Mouse (Mus musculus) intestine, embryonic 15.5 days (tissue): Measurements from ENCODE around the gene Hp1bp3. TPM values are rescaled to one million over a fixed set of nuclear protein-coding genes. Genes with fewer than 3 reads are reported as not detected.

Experiments
- ATAC-seq: fragments of 200-750 bp; cut with Nextera tagmentation; 2 replicates; pipeline ENCODE4 v1.8.0; 2017; ENCODE audit warnings: moderate TSS enrichment, moderate library complexity
- H3K27ac ChIP-seq: fragments of 300-500 bp; sonication (generic); 2 replicates; pipeline ENCODE4 v1.5.1; 2015; ENCODE audit warnings: mild to moderate bottlenecking, inconsistent platforms
- H3K27me3 ChIP-seq: fragments of 300-500 bp; sonication (generic); replicated peaks from 2 replicates; pipeline ENCODE4 v1.6.1; 2015; ENCODE audit warnings: inconsistent platforms
- H3K36me3 ChIP-seq: fragments of 300-500 bp; sonication (generic); 2 replicates; pipeline ENCODE4 v1.6.1; 2015; ENCODE audit warnings: inconsistent platforms
- H3K4me1 ChIP-seq: fragments of 300-500 bp; sonication (generic); replicated peaks from 2 replicates; pipeline ENCODE4 v1.6.1; 2015; ENCODE audit warnings: inconsistent platforms
- H3K4me2 ChIP-seq: fragments of 300-500 bp; sonication (generic); replicated peaks from 2 replicates; pipeline ENCODE4 v1.6.1; 2015; ENCODE audit warnings: mild to moderate bottlenecking, inconsistent platforms
- H3K4me3 ChIP-seq: fragments of 300-500 bp; sonication (generic); replicated peaks from 2 replicates; pipeline ENCODE4 v1.5.1; 2015; ENCODE audit warnings: inconsistent platforms
- H3K9ac ChIP-seq: fragments of 300-500 bp; sonication (generic); 2 replicates; pipeline ENCODE4 v1.6.1; 2015; ENCODE audit warnings: inconsistent platforms
- H3K9me3 ChIP-seq: fragments of 300-500 bp; sonication (generic); 2 replicates; pipeline ENCODE4 v1.6.1; 2016; ENCODE audit warnings: inconsistent platforms
- WGBS: fragments of 180-500 bp; shearing (Covaris S2); methylation state at CpG from one replicate; pipeline ENCODE4 v1.1.7; 2015; 5-methylcytosine and 5-hydroxymethylcytosine counted together
- polyA plus RNA-seq: library from polyadenylated mRNA; unstranded; fragments of >200 nt; fragmentation: Nextera tagmentation; extraction: Ambion mirVana; gene quantifications from 2 replicates; pipeline ENCODE4 v1.2.1, GENCODE M21; 2015

Hp1bp3 gene
- polyA plus RNA-seq, 1 experiment from 2014 or later: 129 TPM

DNA sequence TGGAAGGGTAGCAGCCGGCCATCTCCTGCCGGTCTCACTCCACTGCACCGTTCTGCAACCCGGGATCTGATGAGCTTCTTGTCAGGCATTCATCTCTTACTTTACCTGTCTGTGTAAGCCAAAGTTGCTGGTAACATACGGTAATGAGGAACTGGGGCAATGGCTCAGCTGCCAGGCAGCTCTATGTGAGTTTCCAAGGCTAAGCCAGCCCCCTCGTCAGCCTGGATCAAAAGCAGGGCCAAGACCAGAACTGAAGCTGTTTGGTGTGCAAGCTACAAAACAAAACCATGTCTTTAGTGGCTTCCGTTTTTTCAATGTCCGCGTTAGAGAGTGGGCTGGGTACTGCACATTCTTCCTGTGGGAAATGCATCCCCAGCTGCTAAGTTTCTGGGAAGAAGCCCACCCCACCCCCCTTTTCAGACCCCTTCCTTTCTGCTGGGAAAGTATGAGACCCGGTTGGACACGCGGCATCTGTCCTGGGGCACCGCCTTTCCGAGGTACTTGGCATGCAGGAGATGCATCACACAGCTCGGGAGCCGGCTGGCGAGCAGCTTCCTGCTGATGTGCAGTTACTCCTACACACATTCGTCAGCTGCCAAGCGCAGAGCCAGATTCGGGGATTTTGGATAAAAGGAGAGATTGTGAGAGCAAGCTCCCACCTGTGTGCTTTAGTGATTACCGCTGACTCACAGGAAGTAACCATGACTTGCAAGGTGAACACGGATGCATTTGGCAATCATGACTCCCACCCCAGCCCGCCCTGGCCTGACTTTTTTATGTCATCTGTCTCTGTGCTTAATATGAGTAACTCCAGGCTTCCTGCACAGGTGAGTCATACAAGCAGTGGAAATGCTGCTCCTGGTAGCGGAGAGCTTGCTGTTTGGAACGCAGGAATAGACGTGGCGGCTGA lies 30.9 kb downstream of the Hp1bp3 start:
- Histone ChIP-seq H3K4me3 (no peak overlapping the region), H3K27me3 (peaks cover 17% of the 10 kb centered on the region; the same call in 1 of the 2 replicates), H3K4me2 (no peak overlapping the region), H3K27ac (no peak overlapping the region), H3K9me3 (no peaks in the 10 kb centered on the region), H3K9ac (no peak overlapping the region), H3K4me1 (peaks cover 24% of the 10 kb centered on the region), H3K36me3 (peaks cover 20% of the 10 kb centered on the region)
- WGBS: 66% methylated on average over 27 of the region's 27 CpGs
- no peak for ATAC-seq

DNA sequence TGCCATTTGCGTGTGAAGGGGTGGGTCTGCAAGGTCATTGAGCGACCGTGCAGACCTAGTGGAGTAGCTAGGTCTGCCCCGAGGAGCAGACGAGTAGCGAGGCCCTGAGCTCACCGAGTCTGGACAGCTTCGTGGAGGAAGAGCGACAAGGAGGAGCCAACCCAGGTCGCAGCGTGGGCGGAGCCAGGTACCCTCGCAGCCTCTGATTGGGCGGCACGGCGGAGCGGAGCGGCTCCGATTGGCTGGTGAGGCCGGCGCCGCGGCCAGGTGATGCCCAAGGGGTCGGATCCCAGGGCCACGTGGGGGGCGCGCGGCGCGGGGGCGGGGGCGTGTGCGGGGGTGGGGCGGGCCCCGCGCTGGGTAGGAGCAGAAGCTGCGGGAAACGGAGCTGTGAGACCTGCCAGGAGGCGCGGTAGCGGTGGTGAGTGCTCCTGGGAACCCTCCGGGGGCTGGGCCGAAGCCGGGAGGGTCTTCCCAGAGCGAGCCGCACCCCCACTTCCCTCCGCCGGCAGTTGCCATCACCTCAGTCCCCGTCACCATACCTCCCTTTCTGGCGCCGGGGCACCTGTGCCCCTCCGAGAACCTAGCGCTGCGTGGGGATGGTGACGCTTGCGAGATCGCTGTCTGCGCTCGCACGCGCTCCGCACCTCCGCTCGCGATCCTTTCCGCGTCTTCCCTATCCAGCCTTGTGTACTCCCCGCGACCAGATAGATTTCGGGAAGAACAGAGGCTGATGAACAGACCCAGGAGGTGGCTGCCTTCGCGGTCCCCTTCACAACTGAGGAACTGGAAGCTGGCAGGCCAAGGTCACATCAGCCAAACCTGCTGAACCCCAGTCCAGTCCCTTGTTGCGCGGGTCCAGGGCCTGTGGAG lies 34.2 kb downstream of the Hp1bp3 start, which contains the start of the genes Sh2d5 and Kif17:
Sh2d5 (plus strand) TSS at position 316 of the 873 bp plus-strand sequence.
Kif17 (plus strand) TSS at position 348 of the 873 bp plus-strand sequence.
- Histone ChIP-seq H3K36me3 (no peaks in the 10 kb centered on the region), H3K4me1 (peaks cover 28% of the 10 kb centered on the region), H3K4me3 (peak within 1 kb of the TSS; percentile 52), H3K27ac (no peak within 1 kb of the TSS), H3K9ac (peak within 1 kb of the TSS; percentile 41), H3K4me2 (peak within 1 kb of the TSS; percentile 100), H3K27me3 (peaks cover 19% of the 10 kb centered on the region), H3K9me3 (no peaks in the 10 kb centered on the region)
- WGBS: 1% methylated on average over 74 of the region's 74 CpGs
- peak; percentile 93 for ATAC-seq

GRCm38 (mm10) chr4:138251819-138252218 lies 35.7 kb downstream of the Hp1bp3 start:
- Histone ChIP-seq H3K9ac (peak overlapping the region; percentile 20; the same call in 1 of the 2 replicates), H3K4me3 (peak overlapping the region; percentile 25)
- 1% methylated on average over 14 of the region's 14 CpGs for WGBS

DNA sequence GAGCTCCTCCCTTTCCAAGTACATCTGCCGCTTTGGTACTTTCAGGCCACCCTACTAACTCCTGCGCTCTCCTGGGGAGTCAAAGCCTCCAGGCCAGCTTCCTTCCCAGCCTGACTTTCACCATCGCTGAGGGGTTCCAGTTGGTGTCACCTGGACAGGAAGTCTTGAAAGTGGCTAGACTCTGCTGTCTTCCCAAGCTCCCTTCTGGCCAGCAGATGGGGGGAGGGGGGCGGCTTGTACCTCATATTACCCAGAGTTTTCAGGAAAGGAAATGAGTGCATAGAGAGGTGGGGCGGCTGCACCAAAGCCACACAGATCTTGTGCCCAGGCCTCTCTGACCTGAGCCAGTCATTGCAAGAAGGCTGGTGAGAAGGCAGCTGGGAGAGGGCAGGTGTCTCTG lies 36.1 kb downstream of the Hp1bp3 start:
- H3K27ac ChIP-seq: no peak overlapping the region
- no peaks in the 10 kb centered on the region for H3K9me3 ChIP-seq
- peaks cover 19% of the 10 kb centered on the region for H3K27me3 ChIP-seq
- H3K9ac ChIP-seq: peak overlapping the region; percentile 20; the same call in 1 of the 2 replicates
- H3K36me3 ChIP-seq: no peaks in the 10 kb centered on the region
- H3K4me1 ChIP-seq: peaks cover 28% of the 10 kb centered on the region
- peak overlapping the region; percentile 100 for H3K4me2 ChIP-seq
- no peak for ATAC-seq
- peak overlapping the region; percentile 25 for H3K4me3 ChIP-seq
- 24% methylated on average over 5 of the region's 5 CpGs for WGBS

More at GRCm38 (mm10) chr4:138251819-138252218, 35.7 kb downstream of the Hp1bp3 start:
- H3K9me3 ChIP-seq: no peaks in the 10 kb centered on the region
- H3K36me3 ChIP-seq: no peaks in the 10 kb centered on the region
- no peak overlapping the region for H3K27ac ChIP-seq
- 0 out of 2 replicates have a peak, but pooled peaks have one; percentile 12 for ATAC-seq
- peak overlapping the region; percentile 100 for H3K4me2 ChIP-seq
- H3K27me3 ChIP-seq: peaks cover 19% of the 10 kb centered on the region
- H3K4me1 ChIP-seq: peaks cover 28% of the 10 kb centered on the region

DNA sequence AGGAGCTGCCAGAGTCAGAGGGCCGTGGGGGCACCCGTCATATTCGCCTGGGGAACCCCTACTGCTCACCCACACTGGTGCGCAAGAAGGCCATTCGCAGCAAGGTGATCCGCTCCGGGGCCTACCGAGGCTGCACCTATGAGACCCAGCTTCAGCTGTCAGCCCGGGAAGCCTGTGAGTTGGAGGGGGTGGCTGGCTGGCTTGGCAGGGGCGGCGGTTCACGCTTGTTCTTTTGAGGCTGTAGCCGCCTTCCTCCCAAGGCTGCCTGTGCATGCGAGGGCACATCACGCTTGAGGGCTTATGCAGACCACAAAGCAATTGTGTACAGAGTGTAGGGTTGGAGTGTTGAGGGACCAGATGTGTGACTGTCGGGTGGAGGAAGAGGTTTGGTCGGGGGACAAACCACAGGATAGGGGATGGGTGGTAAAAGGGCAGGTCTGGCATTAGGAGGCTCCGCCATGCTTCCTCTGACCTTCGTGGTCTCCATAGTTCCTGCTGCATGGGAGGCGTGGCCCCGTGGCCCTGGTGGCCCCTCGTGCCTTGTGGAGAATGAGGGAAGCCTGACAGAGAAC lies 41.1 kb downstream of the Hp1bp3 start:
- Histone ChIP-seq H3K27me3 (peaks cover 3% of the 10 kb centered on the region), H3K4me1 (peaks cover 2% of the 10 kb centered on the region), H3K9me3 (no peaks in the 10 kb centered on the region), H3K4me3 (no peak overlapping the region), H3K9ac (no peak overlapping the region), H3K36me3 (no peaks in the 10 kb centered on the region), H3K4me2 (no peak overlapping the region), H3K27ac (no peak overlapping the region)
- 83% methylated on average over 22 of the region's 22 CpGs for WGBS
- no peak for ATAC-seq

DNA sequence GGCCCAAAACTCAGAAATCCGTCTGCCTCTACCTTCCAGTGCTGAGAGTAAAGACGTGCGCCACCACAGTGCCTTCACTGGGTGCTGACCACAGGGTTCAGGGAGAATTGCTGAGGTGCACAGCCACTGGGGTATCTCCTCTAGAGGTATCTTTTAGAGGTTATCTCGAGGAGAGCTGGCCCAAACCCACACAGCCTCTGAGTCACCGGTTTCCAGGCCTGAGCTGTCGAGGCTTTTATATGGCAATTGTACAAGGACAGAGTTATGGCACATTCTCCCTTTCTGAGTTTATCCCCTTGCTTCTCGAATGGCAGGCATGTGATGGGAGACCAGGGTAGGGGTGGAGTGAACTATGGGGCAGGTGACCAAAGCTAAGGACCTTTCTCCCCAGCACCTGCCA lies 42.6 kb downstream of the Hp1bp3 start:
- no peaks in the 10 kb centered on the region for H3K36me3 ChIP-seq

GRCm38 (mm10) chr4:138259482-138259881 lies 43.4 kb downstream of the Hp1bp3 start:
- 87% methylated on average over 5 of the region's 5 CpGs for WGBS

More for the DNA sequence above, 42.6 kb downstream of the Hp1bp3 start:
- Histone ChIP-seq H3K4me2 (no peak overlapping the region), H3K27ac (no peak overlapping the region), H3K9ac (no peak overlapping the region), H3K4me3 (no peak overlapping the region), H3K27me3 (no peaks in the 10 kb centered on the region; the same call in 1 of the 2 replicates), H3K9me3 (no peaks in the 10 kb centered on the region), H3K4me1 (peaks cover 4% of the 10 kb centered on the region)
- ATAC-seq: no peak
- WGBS: 82% methylated on average over 7 of the region's 7 CpGs

DNA sequence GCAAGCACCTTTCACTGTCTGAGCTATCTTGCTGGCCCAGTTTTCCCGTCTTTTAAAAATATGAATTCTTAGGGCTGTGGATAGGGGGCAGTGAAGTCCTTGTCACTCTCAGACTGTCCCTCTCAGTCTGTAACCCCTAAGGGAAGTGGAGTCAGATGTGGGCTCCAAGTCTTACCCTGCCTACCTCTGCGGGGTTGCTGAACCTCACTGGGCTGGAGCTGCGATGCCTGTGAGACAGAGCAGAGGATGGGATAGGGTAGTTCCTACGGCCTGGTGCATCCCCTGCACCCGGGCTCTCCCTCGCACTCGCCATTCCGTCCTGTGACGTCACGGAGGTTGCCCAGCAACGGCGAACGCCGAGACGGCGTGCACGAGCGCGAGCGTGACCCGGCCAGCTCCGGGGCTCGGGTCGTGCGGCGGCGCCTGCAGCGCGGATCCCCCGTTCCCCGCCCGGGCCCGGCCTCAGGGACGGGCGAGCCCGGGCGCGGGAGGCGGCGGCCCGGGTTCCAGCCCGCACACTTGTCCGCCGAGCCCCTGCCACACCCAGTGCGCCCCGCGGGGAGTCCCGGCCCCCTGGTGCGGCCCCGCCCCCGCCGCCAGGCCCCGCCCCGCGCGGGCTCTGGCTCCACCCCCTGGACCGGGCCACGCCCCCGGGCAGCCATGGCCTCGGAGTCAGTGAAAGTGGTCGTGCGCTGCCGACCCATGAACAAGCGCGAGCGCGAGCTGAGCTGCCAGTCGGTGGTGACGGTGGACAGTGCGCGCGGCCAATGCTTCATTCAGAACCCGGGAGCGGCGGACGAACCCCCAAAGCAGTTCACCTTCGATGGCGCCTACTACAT lies 46.0 kb downstream of the Hp1bp3 start:
- Histone ChIP-seq H3K9ac (peak overlapping the region; percentile 39), H3K36me3 (no peaks in the 10 kb centered on the region), H3K27ac (no peak overlapping the region), H3K9me3 (no peaks in the 10 kb centered on the region), H3K4me3 (peak overlapping the region; percentile 88), H3K4me1 (peaks cover 4% of the 10 kb centered on the region), H3K4me2 (peak overlapping the region; percentile 91), H3K27me3 (no peaks in the 10 kb centered on the region)
- WGBS: under 1% methylated on average over 74 of the region's 78 CpGs
- ATAC-seq: peak; percentile 96

More at GRCm38 (mm10) chr4:138259482-138259881, 43.4 kb downstream of the Hp1bp3 start:
- no peak overlapping the region for H3K4me2 ChIP-seq
- no peak overlapping the region for H3K9ac ChIP-seq
- H3K4me3 ChIP-seq: no peak overlapping the region
- no peaks in the 10 kb centered on the region; the same call in 1 of the 2 replicates for H3K27me3 ChIP-seq
- H3K9me3 ChIP-seq: no peaks in the 10 kb centered on the region
- no peak for ATAC-seq
- H3K4me1 ChIP-seq: peaks cover 4% of the 10 kb centered on the region
- H3K36me3 ChIP-seq: no peaks in the 10 kb centered on the region
- H3K27ac ChIP-seq: no peak overlapping the region

DNA sequence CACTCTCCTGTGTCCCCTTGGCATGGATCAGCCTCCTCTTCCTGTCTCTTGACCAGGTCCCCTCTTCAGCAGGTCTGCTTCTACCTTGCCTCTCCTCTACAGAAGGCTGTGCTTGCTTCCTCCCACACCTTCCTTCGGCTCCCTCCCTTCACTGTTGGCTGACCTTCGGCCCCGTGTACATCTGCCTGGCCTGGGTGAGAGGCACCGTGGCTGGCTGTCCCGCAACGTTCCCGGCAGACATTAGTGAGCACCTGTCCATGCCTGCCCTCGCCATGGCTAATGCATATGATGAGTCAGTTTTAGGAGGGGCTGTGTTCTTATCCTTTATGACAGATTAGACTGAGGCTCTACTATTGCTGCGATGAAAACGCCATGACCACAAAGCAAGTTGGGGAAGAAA lies 51.8 kb downstream of the Hp1bp3 start:
- Histone ChIP-seq H3K9ac (no peak overlapping the region), H3K4me1 (0 out of 2 replicates have a peak, but pooled peaks cover 3% of the 10 kb centered on the region), H3K4me2 (no peak overlapping the region), H3K27ac (no peak overlapping the region), H3K27me3 (no peaks in the 10 kb centered on the region), H3K36me3 (no peaks in the 10 kb centered on the region), H3K9me3 (no peaks in the 10 kb centered on the region), H3K4me3 (no peak overlapping the region)
- 70% methylated on average over 10 of the region's 10 CpGs for WGBS
- peak; percentile 57 for ATAC-seq

- Histone ChIP-seq H3K36me3 (no peaks in the 10 kb centered on the region), H3K4me3 (no peak overlapping the region)
- peak; percentile 63; the same call in 1 of the 2 replicates for ATAC-seq
Observed at GRCm38 (mm10) chr4:138272011-138272997, 56.2 kb downstream of the Hp1bp3 start.

More at GRCm38 (mm10) chr4:138272011-138272997, 56.2 kb downstream of the Hp1bp3 start:
- Histone ChIP-seq H3K4me1 (0 out of 2 replicates have a peak, but pooled peaks cover 3% of the 10 kb centered on the region), H3K27ac (no peak overlapping the region), H3K27me3 (no peaks in the 10 kb centered on the region), H3K4me2 (no peak overlapping the region), H3K9ac (no peak overlapping the region), H3K9me3 (no peaks in the 10 kb centered on the region)
- WGBS: 58% methylated on average over 14 of the region's 14 CpGs
